Mouse (Mus musculus) embryo, embryonic 11 days (tissue): ENCODE measurements at regions not wholly inside any gene's neighbourhood (a gene's known extent, or its start where the extent isn't known, plus 50 kb on each side); places are given as distances from the start of the nearest gene placed in this dataset.
A peak's percentile ranks its signal among the peaks of the same experiment; 100 is the strongest.

Experiments used
- DNase-seq: peaks from one replicate; pipeline ENCODE4 v3.0.0-alpha.2; 2015

DNA sequence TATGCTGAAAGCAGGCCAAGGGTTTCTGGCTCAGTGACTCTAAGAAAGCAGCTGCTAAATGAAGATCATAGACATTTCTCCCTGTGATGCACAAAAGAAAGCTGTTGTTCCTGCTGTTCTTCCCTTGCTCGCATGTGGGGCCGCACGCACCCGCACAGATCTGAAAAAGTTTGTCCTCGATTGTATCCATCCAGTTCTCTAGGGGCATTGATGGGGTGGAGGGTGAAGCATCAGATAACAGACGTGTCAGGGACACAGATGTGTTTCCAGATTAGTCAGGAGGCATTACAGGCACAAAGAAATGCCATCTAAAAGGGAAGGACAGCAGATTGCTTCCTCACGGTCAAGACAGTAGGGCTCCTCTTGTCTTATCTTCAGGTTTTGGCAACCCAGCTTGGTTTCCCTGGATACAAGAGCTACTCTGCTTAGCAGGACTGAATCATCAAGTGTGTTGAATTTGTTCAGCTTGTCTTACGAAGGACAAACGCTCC lies 2001.3 kb downstream of the Pcdh9 start:
- no peak for DNase-seq

DNA sequence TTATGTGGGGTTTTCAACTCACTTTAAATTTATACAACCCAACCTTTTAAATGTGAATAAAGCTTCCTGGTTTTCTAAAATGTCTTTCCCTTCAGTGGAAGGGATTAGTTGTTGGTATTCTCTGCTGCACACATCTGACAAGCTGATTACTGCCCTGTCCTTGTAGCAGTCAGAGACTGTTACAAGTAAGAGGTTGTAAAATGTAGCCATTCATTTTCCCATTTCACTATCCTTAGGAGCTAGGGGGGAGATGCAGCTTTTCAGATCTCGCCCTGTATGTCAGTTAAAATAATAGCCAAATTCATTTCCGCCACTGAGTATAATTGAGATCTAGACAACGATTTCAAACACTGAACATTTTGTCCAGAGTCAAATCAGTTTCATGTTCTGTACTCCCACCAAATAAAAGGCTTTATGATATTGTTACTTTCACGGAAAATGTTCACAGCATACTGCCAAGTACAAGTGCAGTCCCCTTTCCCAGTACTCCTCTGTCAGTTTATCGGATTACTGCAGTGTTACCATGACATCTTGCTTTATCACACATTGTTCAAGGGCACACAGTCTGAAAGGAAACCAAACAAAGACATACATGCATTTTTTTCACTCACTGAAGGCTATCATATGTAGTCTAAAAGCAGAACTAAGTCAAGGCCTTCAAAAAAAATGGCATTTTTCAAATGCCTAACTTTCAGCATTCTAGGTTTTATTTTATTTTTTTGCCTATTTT lies 2024.4 kb downstream of the Pcdh9 start:
- DNase-seq: peak; percentile 2

GRCm38 (mm10) chr14:91852258-91852657 lies 2038.2 kb downstream of the Pcdh9 start:
- no peak for DNase-seq
